Mouse (Mus musculus) embryonic facial prominence, embryonic 10.5 days (tissue): ENCODE data around the gene Rapgefl1. TPM values are rescaled to one million over a fixed set of nuclear protein-coding genes. Genes with fewer than 3 reads are reported as not detected.

ENCODE experiments used
- DNase-seq: peaks from one replicate; pipeline ENCODE4 v3.0.0-alpha.2; 2017; ENCODE audit warnings: low spot score
- H3K27ac ChIP-seq: fragments of 300-500 bp; sonication (generic); replicated peaks from 2 replicates; pipeline ENCODE4 v1.5.1; 2016; ENCODE audit warnings: mild to moderate bottlenecking
- H3K27me3 ChIP-seq: fragments of 300-500 bp; sonication (generic); replicated peaks from 2 replicates; pipeline ENCODE4 v1.6.1; 2016; ENCODE audit warnings: low read depth, mild to moderate bottlenecking; ENCODE audit not compliant: poor library complexity, severe bottlenecking
- H3K36me3 ChIP-seq: fragments of 300-500 bp; sonication (generic); replicated peaks from 2 replicates; pipeline ENCODE4 v1.6.1; 2016; ENCODE audit warnings: mild to moderate bottlenecking, moderate library complexity
- H3K4me1 ChIP-seq: fragments of 300-500 bp; sonication (generic); 2 replicates; pipeline ENCODE4 v1.6.1; 2016
- H3K4me3 ChIP-seq: fragments of 300-500 bp; sonication (generic); 2 replicates; pipeline ENCODE4 v1.5.1; 2016; ENCODE audit warnings: mild to moderate bottlenecking, moderate library complexity
- H3K9me3 ChIP-seq: fragments of 300-500 bp; sonication (generic); 2 replicates; pipeline ENCODE4 v1.6.1; 2016; ENCODE audit warnings: mild to moderate bottlenecking
- WGBS: fragments of 180-500 bp; shearing (Covaris S2); methylation state at CpG from one replicate; pipeline ENCODE4 v1.1.7; 2016; 5-methylcytosine and 5-hydroxymethylcytosine counted together
- polyA plus RNA-seq: library from polyadenylated mRNA; unstranded; fragments of >200 nt; fragmentation: Nextera tagmentation; extraction: Ambion mirVana; gene quantifications from 2 replicates; pipeline ENCODE4 v1.2.1, GENCODE M21; 2016

The Rapgefl1 gene
- polyA plus RNA-seq, 1 experiment from 2014 or later, result 1.8 TPM

DNA sequence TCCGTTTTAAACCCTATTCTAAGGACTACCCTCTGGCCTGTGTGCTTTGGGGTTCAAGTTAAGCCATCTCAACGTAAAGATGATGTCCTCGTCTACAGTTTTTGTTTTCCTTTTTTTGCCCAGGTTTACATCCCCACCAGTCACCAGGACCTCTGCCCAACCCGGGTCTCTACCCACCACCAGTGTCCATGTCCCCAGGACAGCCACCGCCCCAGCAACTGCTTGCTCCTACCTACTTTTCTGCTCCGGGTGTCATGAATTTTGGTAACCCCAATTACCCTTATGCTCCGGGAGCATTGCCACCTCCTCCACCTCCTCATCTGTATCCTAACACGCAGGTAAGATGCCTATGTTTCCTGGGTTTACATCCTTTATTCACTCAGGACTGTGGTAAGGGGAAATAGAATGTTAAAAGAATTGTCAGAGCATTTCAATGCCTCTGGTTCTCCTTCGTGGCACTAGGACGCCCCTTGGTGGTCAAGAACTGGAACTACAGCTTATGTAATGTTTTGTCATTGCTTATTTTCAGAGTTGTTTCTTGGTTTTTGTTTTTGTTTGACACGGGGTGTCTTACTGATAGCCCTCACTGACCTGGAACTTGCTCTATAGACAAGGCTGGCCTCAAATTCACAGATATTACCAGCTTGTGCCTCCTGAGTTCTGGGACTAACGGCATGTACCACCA, 7.4 kb upstream of the Rapgefl1 start:
- H3K4me3 ChIP-seq, result no peak overlapping the region
- WGBS, result 77% methylated on average over 12 of the region's 12 CpGs
- no peaks in the 10 kb centered on the region for H3K27me3 ChIP-seq
- DNase-seq, result no peak
- no peak overlapping the region for H3K27ac ChIP-seq
- no peaks in the 10 kb centered on the region for H3K4me1 ChIP-seq
- H3K9me3 ChIP-seq, result no peaks in the 10 kb centered on the region
- H3K36me3 ChIP-seq, result peaks cover 100% of the 10 kb centered on the region

DNA sequence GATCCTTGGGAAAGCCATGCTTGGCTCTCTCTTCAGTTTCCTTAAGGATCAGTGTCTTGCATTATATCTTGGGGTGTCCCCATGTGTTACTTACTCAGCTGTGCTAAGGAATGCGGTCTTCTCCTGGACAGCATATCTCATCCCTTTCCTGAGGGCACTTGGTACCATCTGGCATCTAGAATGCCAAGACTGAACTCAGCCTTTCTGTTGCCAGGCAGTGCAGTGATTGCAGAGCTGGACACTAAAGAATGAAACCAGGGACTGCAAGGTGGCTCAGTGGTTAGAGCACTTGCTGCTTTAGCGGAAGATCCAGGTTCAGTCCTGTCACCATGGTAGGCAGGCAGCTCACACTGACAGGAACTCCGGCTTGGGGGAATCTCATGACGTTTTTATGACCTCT, 6.7 kb upstream of the Rapgefl1 start:
- DNase-seq, result no peak
- no peak overlapping the region for H3K4me3 ChIP-seq
- 85% methylated on average over 4 of the region's 4 CpGs for WGBS
- H3K36me3 ChIP-seq, result peaks cover 100% of the 10 kb centered on the region
- H3K27ac ChIP-seq, result no peak overlapping the region
- H3K4me1 ChIP-seq, result peaks cover 5% of the 10 kb centered on the region; the same call in 1 of the 2 replicates
- H3K9me3 ChIP-seq, result no peaks in the 10 kb centered on the region
- no peaks in the 10 kb centered on the region for H3K27me3 ChIP-seq

- Histone ChIP-seq H3K4me1 (peaks cover 47% of the 10 kb centered on the region), H3K27ac (no peak overlapping the region), H3K36me3 (peaks cover 46% of the 10 kb centered on the region), H3K9me3 (no peaks in the 10 kb centered on the region), H3K27me3 (peaks cover 42% of the 10 kb centered on the region), H3K4me3 (no peak overlapping the region)
- DNase-seq, result no peak
- 47% methylated on average over 5 of the region's 5 CpGs for WGBS
These were observed 1.3 kb upstream of the Rapgefl1 start for GRCm38 (mm10) chr11:98835296-98835695.

DNA sequence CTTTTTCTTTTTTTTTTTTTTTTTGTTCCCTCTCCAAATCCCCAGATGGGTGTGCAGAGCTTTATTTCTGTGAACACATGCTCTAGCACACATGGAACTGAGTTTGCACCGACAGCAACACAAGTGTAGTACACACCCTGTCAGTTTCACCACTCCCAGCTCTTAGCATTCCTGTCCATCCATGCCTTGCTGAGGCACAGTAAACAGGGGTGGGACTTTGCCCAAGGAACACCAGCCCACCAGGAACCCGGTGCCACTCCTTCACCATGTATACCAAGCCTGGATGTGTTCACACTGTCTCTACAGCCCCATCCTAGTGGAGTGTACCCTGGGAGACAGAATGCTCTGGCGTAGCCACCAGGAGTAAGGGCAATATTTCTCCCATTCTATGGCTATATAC, 860 bp upstream of the Rapgefl1 start:
- Histone ChIP-seq H3K9me3 (no peaks in the 10 kb centered on the region), H3K4me1 (peaks cover 47% of the 10 kb centered on the region), H3K4me3 (peak overlapping the region; percentile 71), H3K27me3 (peaks cover 45% of the 10 kb centered on the region), H3K27ac (no peak overlapping the region), H3K36me3 (peaks cover 42% of the 10 kb centered on the region)
- DNase-seq, result no peak
- WGBS, result 63% methylated on average over 3 of the region's 3 CpGs

GRCm38 (mm10) chr11:98836128-98836527, 457 bp upstream of the Rapgefl1 start:
- DNase-seq, result no peak
- Histone ChIP-seq H3K27ac (peak overlapping the region; percentile 76; the same call in 1 of the 2 replicates), H3K4me1 (peaks cover 47% of the 10 kb centered on the region), H3K9me3 (no peaks in the 10 kb centered on the region), H3K4me3 (peak overlapping the region; percentile 71), H3K27me3 (peaks cover 47% of the 10 kb centered on the region), H3K36me3 (peaks cover 38% of the 10 kb centered on the region)
- 22% methylated on average over 7 of the region's 7 CpGs for WGBS

DNA sequence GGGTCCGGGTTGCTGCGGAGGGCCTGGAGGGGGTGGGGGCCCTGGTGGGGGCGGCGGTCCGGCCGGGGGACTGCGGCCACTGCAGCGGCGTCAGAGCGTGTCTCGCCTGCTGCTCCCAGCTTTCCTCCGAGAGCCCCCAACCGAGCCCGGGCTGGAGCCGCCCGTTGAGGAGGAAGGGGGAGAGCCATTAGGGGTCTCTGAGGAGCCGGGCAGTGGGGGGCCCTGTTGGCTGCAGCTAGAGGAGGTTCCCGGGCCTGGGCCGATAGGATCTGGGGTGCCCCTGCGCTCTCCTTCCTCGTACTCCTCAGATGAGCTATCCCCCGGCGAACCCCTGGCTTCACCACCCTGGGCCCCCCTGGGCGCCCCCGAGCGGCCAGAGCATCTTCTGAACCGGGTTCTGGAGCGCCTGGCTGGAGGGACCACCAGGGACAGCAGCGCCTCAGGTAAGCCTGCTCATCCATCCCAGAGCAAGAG, 683 bp downstream of the Rapgefl1 start:
- peaks cover 47% of the 10 kb centered on the region for H3K4me1 ChIP-seq
- under 1% methylated on average over 29 of the region's 29 CpGs for WGBS
- H3K4me3 ChIP-seq, result peak overlapping the region; percentile 71
- H3K36me3 ChIP-seq, result peaks cover 27% of the 10 kb centered on the region
- H3K9me3 ChIP-seq, result no peaks in the 10 kb centered on the region
- H3K27ac ChIP-seq, result peak overlapping the region; percentile 76
- DNase-seq, result peak; percentile 45
- H3K27me3 ChIP-seq, result peaks cover 47% of the 10 kb centered on the region

GRCm38 (mm10) chr11:98837917-98838316, 1.3 kb downstream of the Rapgefl1 start:
- peak overlapping the region; percentile 71 for H3K4me3 ChIP-seq
- no peak for DNase-seq
- WGBS, result 46% methylated on average over 11 of the region's 11 CpGs
- peaks cover 47% of the 10 kb centered on the region for H3K4me1 ChIP-seq
- H3K27me3 ChIP-seq, result peaks cover 47% of the 10 kb centered on the region
- H3K9me3 ChIP-seq, result no peaks in the 10 kb centered on the region
- no peak overlapping the region for H3K27ac ChIP-seq
- H3K36me3 ChIP-seq, result peaks cover 20% of the 10 kb centered on the region

DNA sequence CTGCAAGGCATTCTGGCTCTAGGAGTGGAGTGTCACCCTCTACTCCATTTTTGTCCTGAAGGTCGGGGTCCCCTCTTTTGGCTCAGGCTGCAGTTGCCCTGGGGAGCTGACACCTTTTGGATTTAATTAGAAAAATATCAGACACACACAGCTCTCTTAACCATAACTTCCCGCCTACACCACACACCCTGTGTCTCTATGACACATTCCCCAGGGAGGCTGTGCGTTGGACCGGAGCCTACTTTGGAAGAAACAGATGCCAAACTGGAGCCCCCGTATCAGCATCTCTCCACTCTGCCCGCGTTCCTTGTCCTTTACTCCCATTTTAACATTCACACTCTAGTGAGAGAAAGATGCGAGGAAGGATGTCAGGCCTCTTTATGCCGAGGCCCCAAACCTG, 1.9 kb downstream of the Rapgefl1 start:
- DNase-seq, result no peak
- no peak overlapping the region for H3K27ac ChIP-seq
- peaks cover 47% of the 10 kb centered on the region for H3K27me3 ChIP-seq
- no peak overlapping the region; the same call in 1 of the 2 replicates for H3K4me3 ChIP-seq
- H3K36me3 ChIP-seq, result peaks cover 14% of the 10 kb centered on the region
- 79% methylated on average over 9 of the region's 9 CpGs for WGBS
- H3K4me1 ChIP-seq, result peaks cover 47% of the 10 kb centered on the region
- H3K9me3 ChIP-seq, result no peaks in the 10 kb centered on the region

DNA sequence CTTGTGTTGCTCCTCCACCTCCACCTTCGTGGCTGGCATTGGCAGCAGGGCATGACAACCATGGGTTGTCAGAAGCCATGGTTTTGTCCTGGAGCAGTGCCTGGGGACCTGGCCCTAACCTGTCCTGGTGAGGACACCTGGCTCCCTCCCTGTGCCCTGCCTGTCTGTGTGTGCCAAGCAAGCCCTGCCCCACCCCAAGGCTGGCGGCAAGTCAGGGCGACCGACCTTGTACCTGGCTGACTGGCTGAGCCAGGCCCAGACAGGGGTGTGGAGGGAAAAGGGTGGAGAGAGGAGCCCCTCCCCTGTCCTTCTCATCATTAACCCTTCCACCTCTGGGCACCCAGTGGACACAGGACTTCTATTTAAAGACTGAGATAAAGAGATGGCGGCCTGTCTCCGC, 2.8 kb downstream of the Rapgefl1 start:
- H3K27ac ChIP-seq, result no peak overlapping the region
- H3K27me3 ChIP-seq, result peaks cover 47% of the 10 kb centered on the region
- DNase-seq, result no peak
- H3K9me3 ChIP-seq, result no peaks in the 10 kb centered on the region
- H3K4me3 ChIP-seq, result no peak overlapping the region
- peaks cover 5% of the 10 kb centered on the region for H3K36me3 ChIP-seq
- WGBS, result 38% methylated on average over 6 of the region's 6 CpGs
- H3K4me1 ChIP-seq, result peaks cover 47% of the 10 kb centered on the region

DNA sequence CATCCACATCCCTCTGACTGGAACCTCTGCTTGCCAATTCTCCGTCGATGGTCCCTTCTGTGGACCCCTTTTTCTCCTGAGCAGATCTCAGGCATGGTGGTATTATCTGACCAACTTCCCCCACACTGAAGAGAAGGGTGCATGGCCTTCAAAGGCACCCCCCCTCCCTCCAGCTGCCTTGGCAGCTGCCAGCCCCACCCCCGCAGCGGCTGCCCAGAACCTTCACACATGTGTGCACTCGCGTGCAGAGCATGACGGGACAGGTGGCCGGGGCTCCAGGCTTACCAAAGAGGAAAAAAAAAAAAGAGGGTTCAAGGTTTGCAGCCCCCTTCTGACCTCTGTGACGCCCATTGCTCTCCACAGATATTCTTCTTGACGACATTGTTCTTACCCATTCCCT, 3.3 kb downstream of the Rapgefl1 start:
- Histone ChIP-seq H3K4me1 (peaks cover 42% of the 10 kb centered on the region), H3K36me3 (peaks cover under 1% of the 10 kb centered on the region; the same call in 1 of the 2 replicates), H3K27me3 (peaks cover 47% of the 10 kb centered on the region), H3K9me3 (no peaks in the 10 kb centered on the region), H3K27ac (no peak overlapping the region), H3K4me3 (no peak overlapping the region)
- WGBS, result 68% methylated on average over 10 of the region's 10 CpGs
- no peak for DNase-seq

GRCm38 (mm10) chr11:98846016-98846415, 9.4 kb downstream of the Rapgefl1 start:
- Histone ChIP-seq H3K4me1 (peaks cover 23% of the 10 kb centered on the region), H3K27me3 (peaks cover 32% of the 10 kb centered on the region), H3K4me3 (0 out of 2 replicates have a peak overlapping the region, but pooled peaks have one; percentile 5), H3K9me3 (no peaks in the 10 kb centered on the region), H3K27ac (no peak overlapping the region), H3K36me3 (no peaks in the 10 kb centered on the region)
- DNase-seq, result no peak
- WGBS, result 53% methylated on average over 13 of the region's 13 CpGs

DNA sequence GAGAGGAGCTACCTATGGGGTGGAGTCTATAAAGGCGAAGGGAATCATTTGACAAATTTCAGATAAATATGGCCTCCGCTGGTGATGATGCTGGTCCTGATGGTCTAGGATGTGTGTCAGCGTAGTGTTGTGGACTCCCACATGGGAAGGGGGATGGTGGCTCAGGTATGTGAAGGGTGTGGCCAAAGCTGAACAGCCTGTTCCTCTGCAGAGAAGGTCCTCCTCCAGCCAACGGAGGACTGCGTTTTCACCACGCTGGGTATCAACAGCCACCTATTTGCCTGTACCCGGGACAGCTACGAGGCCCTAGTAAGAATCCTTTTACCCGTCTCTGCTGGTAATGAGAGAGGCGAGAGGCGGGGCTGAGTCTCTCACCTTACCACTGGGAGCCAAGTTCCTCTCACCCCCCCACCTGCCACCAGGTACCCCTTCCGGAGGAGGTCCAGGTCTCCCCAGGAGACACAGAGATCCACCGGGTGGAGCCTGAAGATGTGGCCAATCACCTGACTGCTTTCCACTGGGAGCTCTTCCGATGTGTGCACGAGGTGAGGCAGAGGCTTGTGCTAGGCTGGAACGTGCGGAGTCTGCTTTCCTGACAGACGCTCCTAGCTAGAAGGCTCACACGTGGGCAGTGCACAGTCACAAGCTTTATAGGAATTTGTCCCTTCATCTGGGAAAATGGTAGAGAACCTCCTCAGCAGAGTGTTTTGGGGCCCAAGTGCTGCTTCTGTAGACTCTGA, 10.4 kb downstream of the Rapgefl1 start:
- WGBS, result 62% methylated on average over 19 of the region's 19 CpGs
- Histone ChIP-seq H3K36me3 (no peaks in the 10 kb centered on the region), H3K27me3 (peaks cover 35% of the 10 kb centered on the region), H3K9me3 (no peaks in the 10 kb centered on the region), H3K4me3 (no peak overlapping the region), H3K27ac (no peak overlapping the region), H3K4me1 (peaks cover 25% of the 10 kb centered on the region)
- DNase-seq, result no peak
